Mouse (Mus musculus) erythroblast, embryonic 14.5 days (primary cell): ENCODE results near the gene 2300003K06Rik. TPM values are rescaled to one million over a fixed set of nuclear protein-coding genes. Genes with fewer than 3 reads are reported as not detected.

Experiments
- H3K27me3 ChIP-seq: 2 replicates; pipeline ENCODE4 v1.6.1; 2012; ENCODE audit warnings: inconsistent platforms; ENCODE audit not compliant: control insufficient read depth
- H3K36me3 ChIP-seq: 2 replicates; pipeline ENCODE4 v1.6.1; 2012; ENCODE audit warnings: mild to moderate bottlenecking, inconsistent platforms; ENCODE audit not compliant: control insufficient read depth
- H3K4me1 ChIP-seq: 2 replicates; pipeline ENCODE4 v1.6.1; 2012; ENCODE audit warnings: inconsistent platforms; ENCODE audit not compliant: control insufficient read depth
- H3K4me3 ChIP-seq: replicated peaks from 2 replicates; pipeline ENCODE3; 2012; ENCODE audit warnings: moderate library complexity, mild to moderate bottlenecking, inconsistent platforms
- H3K9me3 ChIP-seq: 2 replicates; pipeline ENCODE4 v1.6.1; 2012; ENCODE audit warnings: low read length, inconsistent platforms, mixed read lengths; ENCODE audit not compliant: control insufficient read depth
- GATA1 ChIP-seq: IDR thresholded peaks from 2 replicates; pipeline ENCODE4 v1.6.1; 2012; ENCODE audit warnings: low read length, inconsistent platforms, mixed read lengths
- TAL1 ChIP-seq: IDR thresholded peaks from 3 replicates; pipeline ENCODE4 v1.6.1; 2012; ENCODE audit warnings: low read length, inconsistent platforms, mixed read lengths
- polyA plus RNA-seq: library from polyadenylated mRNA; stranded (reverse); fragments of >175 nt; gene quantifications from 2 replicates; pipeline ENCODE4 v1.2.3, GENCODE M21; 2012

The 2300003K06Rik gene
- polyA plus RNA-seq, 1 experiment: not detected

DNA sequence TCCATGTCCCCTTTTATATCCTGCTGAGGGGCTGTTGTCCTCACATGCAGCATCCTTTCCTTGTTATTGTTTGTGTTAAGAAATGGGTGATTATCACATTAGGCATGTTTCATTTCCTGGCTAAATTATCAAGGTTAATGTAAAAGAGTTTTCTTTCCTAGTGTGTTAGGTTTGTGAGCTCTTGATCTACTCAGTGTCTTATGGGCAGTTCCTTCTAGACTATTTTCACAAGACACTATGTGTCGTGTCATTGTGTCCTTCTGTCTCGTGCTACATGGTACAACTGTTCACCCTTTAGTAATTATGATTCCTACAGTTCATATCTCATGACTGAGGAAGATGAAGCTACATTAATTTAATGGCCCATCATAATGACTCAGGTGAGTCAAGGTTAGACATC, 44.5 kb downstream of the 2300003K06Rik start, which contains the start of gene Gm11596:
Gm11596 (minus strand) TSS at position 101 of the 400 bp plus-strand sequence.
- no peaks in the 10 kb centered on the region for H3K27me3 ChIP-seq
- no peaks in the 10 kb centered on the region for H3K36me3 ChIP-seq
- H3K4me1 ChIP-seq: no peaks in the 10 kb centered on the region
- no peak within 1 kb of the TSS for H3K4me3 ChIP-seq
- TF ChIP-seq GATA1: no peak
- TF ChIP-seq TAL1: no peak
- peaks cover 5% of the 10 kb centered on the region; the same call in 1 of the 2 replicates for H3K9me3 ChIP-seq

Other genes starting within 250 kb of the 2300003K06Rik start
- not detected in 2 replicates for gene Krtap1-3, start 246.7 kb downstream of the 2300003K06Rik start, polyA plus RNA-seq
- gene Krtap9-3, start 240.0 kb downstream of the 2300003K06Rik start, polyA plus RNA-seq: not detected in 2 replicates
- not detected in 2 replicates for gene Gm11938, start 234.8 kb downstream of the 2300003K06Rik start, polyA plus RNA-seq
- not detected in 2 replicates for gene Gm11937, start 227.9 kb downstream of the 2300003K06Rik start, polyA plus RNA-seq
- not detected in 2 replicates for gene Krtap2-4, start 223.2 kb downstream of the 2300003K06Rik start, polyA plus RNA-seq
- gene Gm11562, start 217.6 kb downstream of the 2300003K06Rik start, polyA plus RNA-seq: not detected in 2 replicates
- gene Krtap4-1, start 209.8 kb downstream of the 2300003K06Rik start, polyA plus RNA-seq: not detected in 2 replicates
- gene Krtap4-2, start 203.0 kb downstream of the 2300003K06Rik start, polyA plus RNA-seq: not detected in 2 replicates
- gene Krtap4-7, start 194.0 kb downstream of the 2300003K06Rik start, polyA plus RNA-seq: not detected in 2 replicates
- not detected in 2 replicates for gene Gm11555, start 187.8 kb downstream of the 2300003K06Rik start, polyA plus RNA-seq
- gene Gm11563, start 179.1 kb downstream of the 2300003K06Rik start, polyA plus RNA-seq: not detected in 2 replicates
- not detected in 2 replicates for gene Krtap4-6, start 172.1 kb downstream of the 2300003K06Rik start, polyA plus RNA-seq
- not detected in 2 replicates for gene Gm14190, start 147.3 kb downstream of the 2300003K06Rik start, polyA plus RNA-seq
- gene Gm14180, start 103.8 kb downstream of the 2300003K06Rik start, polyA plus RNA-seq: not detected in 2 replicates
- gene Gm11595, start 65.2 kb downstream of the 2300003K06Rik start, polyA plus RNA-seq: not detected in 2 replicates
- not detected in 2 replicates for gene Krtap4-8, start 57.4 kb downstream of the 2300003K06Rik start, polyA plus RNA-seq
- gene Krtap4-9, start 52.9 kb downstream of the 2300003K06Rik start, polyA plus RNA-seq: not detected in 2 replicates
- gene Gm11596, start 44.6 kb downstream of the 2300003K06Rik start, polyA plus RNA-seq: not detected in 2 replicates
- not detected in 2 replicates for gene Gm11569, start 39.1 kb downstream of the 2300003K06Rik start, polyA plus RNA-seq
- not detected in 2 replicates for gene Gm11554, start 33.6 kb downstream of the 2300003K06Rik start, polyA plus RNA-seq
- gene Krtap4-13, start 28.2 kb downstream of the 2300003K06Rik start, polyA plus RNA-seq: not detected in 2 replicates
- gene Gm11564, start 22.4 kb downstream of the 2300003K06Rik start, polyA plus RNA-seq: not detected in 2 replicates
- gene Krtap4-16, start 13.5 kb upstream of the 2300003K06Rik start, polyA plus RNA-seq: not detected in 2 replicates
- gene Gm11568, start 19.9 kb upstream of the 2300003K06Rik start, polyA plus RNA-seq: 0.04 TPM in 1 of 2 replicates, not detected in the other
- gene Gm11559, start 26.4 kb upstream of the 2300003K06Rik start, polyA plus RNA-seq: not detected in 2 replicates
- gene Krtap9-1, start 35.3 kb upstream of the 2300003K06Rik start, polyA plus RNA-seq: not detected in 2 replicates
- gene Gm11567, start 41.1 kb upstream of the 2300003K06Rik start, polyA plus RNA-seq: not detected in 2 replicates
- gene Krtap31-1, start 69.9 kb upstream of the 2300003K06Rik start, polyA plus RNA-seq: not detected in 2 replicates
- not detected in 2 replicates for gene Gm11565, start 76.7 kb upstream of the 2300003K06Rik start, polyA plus RNA-seq
- not detected in 2 replicates for gene Krtap31-2, start 98.2 kb upstream of the 2300003K06Rik start, polyA plus RNA-seq
- not detected in 2 replicates for gene Krtap9-5, start 110.4 kb upstream of the 2300003K06Rik start, polyA plus RNA-seq
- gene Krtap29-1, start 141.0 kb upstream of the 2300003K06Rik start, polyA plus RNA-seq: not detected in 2 replicates
- not detected in 2 replicates for gene Krtap16-1, start 148.5 kb upstream of the 2300003K06Rik start, polyA plus RNA-seq
- not detected in 2 replicates for gene Krtap17-1, start 155.9 kb upstream of the 2300003K06Rik start, polyA plus RNA-seq
- not detected in 2 replicates for gene Krt33a, start 178.1 kb upstream of the 2300003K06Rik start, polyA plus RNA-seq
- gene Krt33b, start 191.8 kb upstream of the 2300003K06Rik start, polyA plus RNA-seq: not detected in 2 replicates
- gene Krt34, start 203.5 kb upstream of the 2300003K06Rik start, polyA plus RNA-seq: not detected in 2 replicates
- gene Krt31, start 212.5 kb upstream of the 2300003K06Rik start, polyA plus RNA-seq: not detected in 2 replicates